ENCODE assay signal across 10 mouse cellular contexts in the genomic region with DNA sequence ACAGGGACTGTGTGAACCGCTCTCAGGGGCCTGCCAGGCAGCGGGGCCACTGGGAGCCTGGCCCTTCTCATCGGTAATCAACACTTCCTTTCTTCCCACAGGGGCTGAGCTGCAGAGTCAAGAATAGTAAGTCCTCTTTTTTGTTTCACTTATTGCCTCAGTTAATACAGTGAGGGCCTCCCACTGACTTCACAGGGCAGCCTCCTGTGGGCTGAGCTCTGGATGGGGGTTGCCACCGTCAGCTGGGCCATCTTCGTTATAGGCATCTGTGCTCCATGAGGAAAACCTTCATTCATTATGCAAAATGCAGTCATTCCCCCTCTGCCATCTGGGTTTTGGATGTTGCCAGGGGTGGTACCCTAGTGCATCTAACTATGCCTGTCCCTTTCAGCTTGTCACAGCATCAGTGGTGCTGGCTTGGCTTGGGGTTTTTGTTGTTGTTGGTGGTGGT. TPM values are rescaled to one million over a fixed set of nuclear protein-coding genes. Genes with fewer than 3 reads are reported as not detected.
A peak's percentile ranks its signal among the peaks of the same experiment; 100 is the strongest.
DNase-seq lines count a peak whose midpoint lies in the region; ATAC-seq and TF ChIP-seq lines count a peak whose summit lies in the region.
"Had no signal": no experiment of that assay in that cellular context is flagged by ENCODE, and none has a peak within 500 bp of the region (broad histone marks: within the 10 kb centered on the region; RNA-seq: fewer than 3 reads in every experiment).

No protein-coding gene starts in this region.

- no peaks in the 10 kb centered on the region for H3K36me3 ChIP-seq in testis, adult 2 months (ENCODE audit: control insufficient read depth, insufficient read depth, low read length)
- no peaks in the 10 kb centered on the region for H3K36me3 ChIP-seq in forebrain, embryonic 12.5 days (replicated peaks)
- no peaks in the 10 kb centered on the region for H3K36me3 ChIP-seq in limb, embryonic 10.5 days
- H3K36me3 ChIP-seq: limb, embryonic 15.5 days had no signal

- H3K4me3 ChIP-seq in testis, adult 2 months (ENCODE audit: control insufficient read depth, low read depth, low read length) = no peak overlapping the region
- no peak overlapping the region for H3K4me3 ChIP-seq in forebrain, embryonic 12.5 days (replicated peaks)
- H3K4me3 ChIP-seq in limb, embryonic 10.5 days = no peak overlapping the region
- H3K4me3 ChIP-seq: limb, embryonic 15.5 days had no signal

- no peaks in the 10 kb centered on the region for H3K27me3 ChIP-seq in testis, adult 2 months (ENCODE audit: control insufficient read depth, insufficient read depth, low read length)
- H3K27me3 ChIP-seq in forebrain, embryonic 12.5 days = 0 out of 2 replicates have a peak, but pooled peaks cover 5% of the 10 kb centered on the region
- H3K27me3 ChIP-seq in limb, embryonic 10.5 days (ENCODE audit: low read depth, poor library complexity, severe bottlenecking) = no peaks in the 10 kb centered on the region
- H3K27me3 ChIP-seq: limb, embryonic 15.5 days had no signal

- no peaks in the 10 kb centered on the region for H3K9me3 ChIP-seq in forebrain, embryonic 12.5 days
- no peaks in the 10 kb centered on the region for H3K9me3 ChIP-seq in limb, embryonic 10.5 days (replicated peaks)
- H3K9me3 ChIP-seq: limb, embryonic 15.5 days had no signal

- peak overlapping the region; percentile 31 for H3K4me2 ChIP-seq in forebrain, embryonic 12.5 days
- H3K4me2 ChIP-seq: limb, embryonic 15.5 days had no signal

- no peak for TF ChIP-seq POLR2A in testis, adult 2 months (IDR thresholded peaks at IDR 0.05; ENCODE audit: control insufficient read depth, low read depth, low read length)

- 0% methylated on average over 5 of the region's 5 CpGs for WGBS in forebrain, embryonic 12.5 days
- 14% methylated on average over 5 of the region's 5 CpGs for WGBS in limb, embryonic 10.5 days

- 0 out of 2 replicates have a peak overlapping the region, but pooled peaks have one; percentile 21 for H3K9ac ChIP-seq in forebrain, embryonic 12.5 days
- H3K9ac ChIP-seq: limb, embryonic 15.5 days had no signal

- H3K4me1 ChIP-seq in testis, adult 2 months (ENCODE audit: control insufficient read depth, insufficient read depth, low read length) = peaks cover 2% of the 10 kb centered on the region; the same call in 1 of the 2 replicates
- peaks cover 25% of the 10 kb centered on the region for H3K4me1 ChIP-seq in forebrain, embryonic 12.5 days
- H3K4me1 ChIP-seq in limb, embryonic 10.5 days = peaks cover 25% of the 10 kb centered on the region

- peak; percentile 81 for ATAC-seq in forebrain, embryonic 12.5 days (ENCODE audit: low FRiP score)

- TF ChIP-seq CTCF in testis, adult 2 months (IDR thresholded peaks at IDR 0.05; ENCODE audit: control insufficient read depth, insufficient read depth, insufficient replicate concordance, low read depth, low read length) = no peak

- DNase-seq in testis, postnatal 14 days (ENCODE audit: low spot score) = no peak
- no peak for DNase-seq in limb, embryonic 10.5 days (ENCODE audit: low spot score)
- DNase-seq in retina, postnatal 1 day = peak; percentile 61
- DNase-seq in right cerebral cortex, postnatal 36 days (ENCODE audit: low spot score in 2 of 2) = no peak
- no peak for DNase-seq in adrenal gland, postnatal 10 days
- no peak for DNase-seq in urinary bladder, adult 18-20 months (ENCODE audit: low spot score in 2 of 2)

- H3K27ac ChIP-seq in testis, adult 2 months (ENCODE audit: control insufficient read depth, insufficient read depth, low read depth, low read length) = peak overlapping the region; percentile 44; the same call in 1 of the 2 replicates
- H3K27ac ChIP-seq in forebrain, embryonic 12.5 days = peak overlapping the region; percentile 85
- H3K27ac ChIP-seq in limb, embryonic 10.5 days = peak overlapping the region; percentile 37; the same call in 1 of the 2 replicates
- H3K27ac ChIP-seq: limb, embryonic 15.5 days had no signal

RNA-seq across cellular contexts. Expression of gene Il17ra, which starts 9.0 kb away (rescaled TPM):
- polyA plus RNA-seq in testis, adult 2 months (2012; rRNA removed) = 4.2 and 4.6 TPM in 2 replicates
- polyA plus RNA-seq in forebrain, embryonic 12.5 days (2016; fragmentation: Nextera tagmentation; extraction: Ambion mirVana) = 5.2 and 5.6 TPM in 2 replicates
- 2.8 and 3.0 TPM in 2 replicates for polyA plus RNA-seq in limb, embryonic 10.5 days (2016; fragmentation: Nextera tagmentation; extraction: Ambion mirVana)
- total RNA-seq in adrenal gland, postnatal 10 days (2021) = 10 to 100 TPM in 1 of 2 experiments, 1 to 10 TPM in 1; 9.6 to 11.3 TPM

RNA-seq across cellular contexts. Expression of gene Tmem121b, which starts 21.6 kb away (rescaled TPM):
- 0.10 and 0.14 TPM in 2 replicates for polyA plus RNA-seq in testis, adult 2 months (2012; rRNA removed)
- polyA plus RNA-seq in forebrain, embryonic 12.5 days (2016; fragmentation: Nextera tagmentation; extraction: Ambion mirVana) = 2.5 TPM in 2 replicates
- 0.10 and 0.18 TPM in 2 replicates for polyA plus RNA-seq in limb, embryonic 10.5 days (2016; fragmentation: Nextera tagmentation; extraction: Ambion mirVana)
- under 1 TPM; 0.12 to 0.15 TPM for total RNA-seq in adrenal gland, postnatal 10 days (2021)
- total RNA-seq: gastrocnemius, adult 8-10 months had no signal
- polyA plus RNA-seq: limb, embryonic 15.5 days had no signal

RNA-seq across cellular contexts. Expression of gene Hdhd5, which starts 59.1 kb away (rescaled TPM):
- polyA plus RNA-seq in testis, adult 2 months (2012; rRNA removed) = 30.0 and 33.0 TPM in 2 replicates
- 17.1 and 19.1 TPM in 2 replicates for polyA plus RNA-seq in forebrain, embryonic 12.5 days (2016; fragmentation: Nextera tagmentation; extraction: Ambion mirVana)
- polyA plus RNA-seq in limb, embryonic 10.5 days (2016; fragmentation: Nextera tagmentation; extraction: Ambion mirVana) = 24.4 and 26.3 TPM in 2 replicates
- 10 to 100 TPM; 24.9 to 34.0 TPM for total RNA-seq in adrenal gland, postnatal 10 days (2021)
